Mouse (Mus musculus) hindbrain, embryonic 14.5 days (tissue): ENCODE measurements around the gene Fpgs. TPM values are rescaled to one million over a fixed set of nuclear protein-coding genes. Genes with fewer than 3 reads are reported as not detected.

Experiments
- ATAC-seq: fragments of 200-750 bp; cut with Nextera tagmentation; 2 replicates; pipeline ENCODE4 v1.8.0; 2017; ENCODE audit warnings: moderate number of reproducible peaks, mild to moderate bottlenecking, moderate TSS enrichment, moderate library complexity; ENCODE audit not compliant: low FRiP score
- DNase-seq: peaks from one replicate; pipeline ENCODE4 v3.0.0-alpha.2; 2015; ENCODE audit warnings: low spot score
- H3K27ac ChIP-seq: fragments of 300-500 bp; sonication (generic); 2 replicates; pipeline ENCODE4 v1.5.1; 2014; ENCODE audit warnings: mild to moderate bottlenecking, moderate library complexity
- H3K27me3 ChIP-seq: fragments of 300-500 bp; sonication (generic); 2 replicates; pipeline ENCODE4 v1.6.1; 2014; ENCODE audit warnings: mild to moderate bottlenecking, low read length, mixed read lengths; ENCODE audit not compliant: control insufficient read depth, insufficient read depth
- H3K36me3 ChIP-seq: fragments of 300-500 bp; sonication (generic); replicated peaks from 2 replicates; pipeline ENCODE4 v1.6.1; 2014; ENCODE audit not compliant: control insufficient read depth, insufficient read depth
- H3K4me1 ChIP-seq: fragments of 300-500 bp; sonication (generic); replicated peaks from 2 replicates; pipeline ENCODE4 v1.6.1; 2014; ENCODE audit warnings: antibody characterized with exemption, low read length, mixed read lengths; ENCODE audit not compliant: control insufficient read depth, insufficient read depth
- H3K4me2 ChIP-seq: fragments of 300-500 bp; sonication (generic); replicated peaks from 2 replicates; pipeline ENCODE4 v1.6.1; 2014; ENCODE audit warnings: mild to moderate bottlenecking, moderate library complexity
- H3K4me3 ChIP-seq: fragments of 300-500 bp; sonication (generic); replicated peaks from 2 replicates; pipeline ENCODE4 v1.5.1; 2014; ENCODE audit warnings: mild to moderate bottlenecking, low read length
- H3K9ac ChIP-seq: fragments of 300-500 bp; sonication (generic); 2 replicates; pipeline ENCODE4 v1.6.1; 2014
- H3K9me3 ChIP-seq: fragments of 300-500 bp; sonication (generic); 2 replicates; pipeline ENCODE4 v1.6.1; 2016; ENCODE audit warnings: low read length; ENCODE audit not compliant: control insufficient read depth
- WGBS: fragments of 180-500 bp; shearing (Covaris S2); extraction: QIAGEN DNeasy Blood & Tissue Kit; methylation state at CpG from one replicate; pipeline ENCODE4 v1.1.7; 2014; 5-methylcytosine and 5-hydroxymethylcytosine counted together
- polyA plus RNA-seq: library from polyadenylated mRNA; unstranded; fragments of >200 nt; fragmentation: Nextera tagmentation; extraction: Ambion mirVana; gene quantifications from 2 replicates; pipeline ENCODE4 v1.2.1, GENCODE M21; 2014

The Fpgs gene
- polyA plus RNA-seq, 1 experiment from 2014 or later = 14.8 TPM

DNA sequence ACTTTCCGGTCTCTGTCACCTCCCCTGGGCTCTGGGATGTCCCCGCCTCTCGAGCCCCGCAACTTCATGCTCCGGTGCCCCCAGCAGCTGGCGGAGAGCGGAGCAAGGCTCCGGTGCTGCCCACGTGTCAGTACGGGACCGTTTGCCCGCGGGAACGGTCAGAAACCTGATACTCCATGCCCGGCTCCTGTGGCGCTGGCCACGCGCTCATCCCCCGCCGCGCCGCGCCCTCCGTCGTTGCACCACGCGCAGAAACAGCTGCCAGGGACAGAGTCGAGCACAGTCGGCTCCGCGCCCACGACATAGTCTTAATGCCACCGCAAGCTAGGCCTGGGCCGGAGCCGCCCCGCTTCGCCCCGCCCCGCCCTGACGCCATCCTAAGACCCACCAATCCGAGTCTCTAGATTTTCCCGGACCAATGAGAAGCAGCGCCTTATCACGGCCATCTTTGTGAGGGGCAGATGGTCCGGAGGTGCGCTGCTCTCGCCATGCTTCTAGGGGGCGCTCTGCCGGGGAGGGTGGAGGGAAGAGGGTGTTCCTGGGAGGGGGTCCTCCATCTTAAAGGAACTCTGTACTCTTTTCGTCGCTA, 10.0 kb downstream of the Fpgs start:
- H3K9ac ChIP-seq = peak overlapping the region; percentile 80
- H3K36me3 ChIP-seq = no peaks in the 10 kb centered on the region
- peak overlapping the region; percentile 84 for H3K27ac ChIP-seq
- under 1% methylated on average over 51 of the region's 51 CpGs for WGBS
- peak; percentile 94 for DNase-seq
- H3K4me2 ChIP-seq = peak overlapping the region; percentile 70
- peak overlapping the region; percentile 64 for H3K4me3 ChIP-seq
- H3K27me3 ChIP-seq = no peaks in the 10 kb centered on the region
- ATAC-seq = peak; percentile 99
- H3K9me3 ChIP-seq = no peaks in the 10 kb centered on the region
- 0 out of 2 replicates have a peak, but pooled peaks cover 9% of the 10 kb centered on the region for H3K4me1 ChIP-seq

DNA sequence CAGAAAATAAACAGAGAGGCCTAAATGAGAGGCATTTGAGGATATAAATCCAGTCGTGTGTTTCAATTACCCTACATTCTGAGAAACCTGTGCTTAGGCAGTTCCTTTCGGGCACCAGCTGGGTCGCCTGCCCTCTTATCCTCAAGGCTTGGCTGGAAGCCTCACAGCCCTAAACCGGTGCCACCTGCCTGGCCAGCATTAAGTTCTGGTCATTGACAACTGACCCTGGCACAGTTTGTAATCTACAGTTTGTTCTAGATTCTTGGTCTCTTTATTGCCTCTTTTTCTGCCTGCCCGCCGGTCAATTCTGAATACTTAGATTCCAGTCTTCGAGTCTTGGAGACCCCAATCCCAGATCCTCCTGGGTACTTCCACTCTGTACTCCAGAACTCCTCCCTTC, 10.7 kb downstream of the Fpgs start:
- Histone ChIP-seq H3K4me2 (peak overlapping the region; percentile 70), H3K9me3 (no peaks in the 10 kb centered on the region), H3K27ac (no peak overlapping the region), H3K4me3 (peak overlapping the region; percentile 64), H3K9ac (peak overlapping the region; percentile 80), H3K4me1 (0 out of 2 replicates have a peak, but pooled peaks cover 9% of the 10 kb centered on the region), H3K27me3 (no peaks in the 10 kb centered on the region), H3K36me3 (no peaks in the 10 kb centered on the region)
- DNase-seq (no peak), ATAC-seq (no peak)
- 24% methylated on average over 7 of the region's 7 CpGs for WGBS

- Histone ChIP-seq H3K4me3 (no peak overlapping the region), H3K36me3 (peaks cover 5% of the 10 kb centered on the region), H3K9ac (no peak overlapping the region), H3K4me1 (0 out of 2 replicates have a peak, but pooled peaks cover 9% of the 10 kb centered on the region), H3K9me3 (no peaks in the 10 kb centered on the region), H3K27ac (no peak overlapping the region), H3K27me3 (no peaks in the 10 kb centered on the region), H3K4me2 (no peak overlapping the region)
- ATAC-seq (no peak), DNase-seq (no peak)
- WGBS = 93% methylated on average over 14 of the region's 14 CpGs
These were observed 11.4 kb downstream of the Fpgs start for GRCm38 (mm10) chr2:32692496-32692895.

- Histone ChIP-seq H3K4me2 (no peak overlapping the region), H3K9me3 (no peaks in the 10 kb centered on the region), H3K4me3 (no peak overlapping the region), H3K4me1 (0 out of 2 replicates have a peak, but pooled peaks cover 9% of the 10 kb centered on the region), H3K27ac (no peak overlapping the region), H3K36me3 (peaks cover 20% of the 10 kb centered on the region), H3K27me3 (no peaks in the 10 kb centered on the region), H3K9ac (no peak overlapping the region)
- DNase-seq (no peak), ATAC-seq (no peak)
- WGBS = 90% methylated on average over 11 of the region's 11 CpGs
These were observed 12.9 kb downstream of the Fpgs start for GRCm38 (mm10) chr2:32691041-32691440.

DNA sequence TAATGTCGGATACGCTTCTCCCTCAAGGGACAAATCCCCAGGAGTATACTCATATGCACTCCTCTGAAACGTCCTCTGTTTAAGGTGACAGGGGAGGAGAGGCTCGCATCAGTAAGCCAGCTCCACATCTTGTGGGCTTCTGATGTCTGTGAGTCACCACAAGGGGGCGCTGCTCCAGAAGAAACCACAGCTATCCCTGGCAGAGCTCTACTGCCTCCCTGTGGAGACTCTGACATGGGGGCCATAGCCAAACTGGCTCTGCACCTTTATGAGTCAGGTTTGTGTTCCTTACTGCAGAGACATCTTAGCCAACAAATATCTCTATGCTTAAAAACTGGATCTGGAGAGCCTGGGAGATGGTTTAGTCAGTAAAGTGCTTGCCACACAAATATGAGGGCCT, 14.5 kb downstream of the Fpgs start:
- H3K36me3 ChIP-seq = peaks cover 35% of the 10 kb centered on the region
- DNase-seq (peak; percentile 85), ATAC-seq (no peak)
- H3K4me1 ChIP-seq = 0 out of 2 replicates have a peak, but pooled peaks cover 9% of the 10 kb centered on the region
- H3K9me3 ChIP-seq = no peaks in the 10 kb centered on the region
- WGBS = 26% methylated on average over 5 of the region's 5 CpGs
- no peaks in the 10 kb centered on the region for H3K27me3 ChIP-seq
- no peak overlapping the region for H3K4me3 ChIP-seq
- no peak overlapping the region for H3K9ac ChIP-seq
- H3K4me2 ChIP-seq = no peak overlapping the region
- H3K27ac ChIP-seq = no peak overlapping the region

DNA sequence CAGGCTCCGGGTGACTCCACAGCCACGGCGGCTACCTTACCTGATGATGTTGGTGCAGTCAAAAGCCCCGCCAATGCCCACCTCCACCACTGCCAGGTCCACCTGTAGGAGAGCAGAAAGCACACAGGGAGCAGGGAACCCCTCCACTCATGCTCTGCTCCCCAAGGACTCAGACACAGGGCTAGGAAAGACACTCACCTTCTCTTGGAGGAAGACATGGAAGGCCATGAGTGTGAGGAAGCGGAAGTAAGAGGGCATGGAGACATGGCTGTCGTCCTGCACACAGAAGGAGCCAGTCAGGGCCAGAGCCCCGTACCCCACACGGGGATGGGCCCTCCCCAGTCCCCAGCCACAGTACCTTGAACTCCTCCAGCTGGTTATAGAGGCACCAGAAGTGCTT, 16.4 kb downstream of the Fpgs start:
- Histone ChIP-seq H3K36me3 (peaks cover 54% of the 10 kb centered on the region), H3K9ac (no peak overlapping the region), H3K27ac (no peak overlapping the region), H3K4me3 (no peak overlapping the region), H3K27me3 (no peaks in the 10 kb centered on the region), H3K9me3 (no peaks in the 10 kb centered on the region), H3K4me1 (0 out of 2 replicates have a peak, but pooled peaks cover under 1% of the 10 kb centered on the region), H3K4me2 (no peak overlapping the region)
- DNase-seq (no peak), ATAC-seq (no peak)
- 93% methylated on average over 8 of the region's 8 CpGs for WGBS

DNA sequence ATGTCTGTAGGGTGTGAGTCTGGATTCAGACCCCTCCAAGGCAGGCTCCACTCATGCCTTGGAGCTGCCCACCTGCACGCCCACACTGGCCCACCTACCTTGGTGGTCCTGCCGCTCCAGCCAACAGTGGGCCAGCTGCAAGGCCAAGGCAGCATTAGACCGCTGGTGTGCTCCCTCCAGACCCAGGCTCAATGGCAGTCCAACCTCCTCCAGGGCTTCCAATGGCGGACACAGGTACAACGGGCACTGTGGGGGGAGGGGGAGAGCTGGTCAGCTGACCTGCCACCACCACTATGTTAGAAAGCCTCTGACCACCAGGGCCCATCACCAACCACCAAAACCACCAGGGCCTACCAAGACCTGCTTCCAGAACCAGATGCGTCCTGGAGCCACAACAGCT, 17.3 kb downstream of the Fpgs start:
- H3K9me3 ChIP-seq = no peaks in the 10 kb centered on the region
- H3K27ac ChIP-seq = no peak overlapping the region
- H3K27me3 ChIP-seq = no peaks in the 10 kb centered on the region
- no peaks in the 10 kb centered on the region for H3K4me1 ChIP-seq
- no peak for ATAC-seq
- no peak overlapping the region for H3K9ac ChIP-seq
- no peak for DNase-seq
- no peak overlapping the region for H3K4me3 ChIP-seq
- peaks cover 62% of the 10 kb centered on the region for H3K36me3 ChIP-seq
- 95% methylated on average over 6 of the region's 6 CpGs for WGBS
- no peak overlapping the region for H3K4me2 ChIP-seq

- no peak overlapping the region for H3K9ac ChIP-seq
- DNase-seq (no peak), ATAC-seq (no peak)
- H3K4me1 ChIP-seq = no peaks in the 10 kb centered on the region
- 99% methylated on average over 3 of the region's 3 CpGs for WGBS
- H3K36me3 ChIP-seq = peaks cover 62% of the 10 kb centered on the region
- no peak overlapping the region for H3K4me2 ChIP-seq
- no peak overlapping the region for H3K4me3 ChIP-seq
- H3K27ac ChIP-seq = no peak overlapping the region
- no peaks in the 10 kb centered on the region for H3K9me3 ChIP-seq
- no peaks in the 10 kb centered on the region for H3K27me3 ChIP-seq
These were observed 18.1 kb downstream of the Fpgs start for GRCm38 (mm10) chr2:32685807-32686206.

DNA sequence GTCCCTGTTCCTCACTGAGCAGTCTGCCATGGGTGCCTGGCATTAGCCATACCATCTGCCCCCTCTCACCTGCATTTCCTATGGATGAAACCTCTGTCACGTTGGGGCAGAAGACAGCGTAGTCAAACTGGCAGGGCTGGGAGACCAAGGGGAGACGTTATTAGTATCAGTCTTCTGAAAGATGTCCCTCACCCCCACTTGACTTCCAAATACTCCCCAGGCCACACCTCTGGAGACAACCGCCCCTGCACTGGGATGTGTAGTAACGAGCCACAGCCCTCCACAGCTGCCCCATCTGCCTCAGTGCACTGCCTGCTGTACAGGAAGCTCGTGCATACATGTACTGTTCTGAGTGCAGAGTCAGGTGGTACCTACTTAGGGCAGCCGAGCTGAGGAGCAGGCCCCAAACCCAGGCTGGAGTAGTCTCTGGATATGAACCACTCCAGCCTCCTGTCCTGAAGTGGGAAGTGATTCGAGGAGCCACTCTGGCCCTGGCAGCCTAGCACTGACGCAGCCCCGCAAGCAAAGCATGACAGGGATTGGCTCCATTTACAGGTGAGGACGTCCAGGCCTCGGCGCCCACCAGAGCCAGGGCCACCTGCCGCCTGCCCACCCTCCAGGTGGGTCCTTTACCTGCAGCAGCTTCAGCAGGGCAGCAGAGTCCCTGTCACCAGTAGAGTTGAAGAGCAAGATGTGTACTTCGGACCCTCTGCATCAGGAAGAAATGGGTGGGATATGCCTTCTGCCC, 19.1 kb downstream of the Fpgs start:
- H3K27me3 ChIP-seq = no peaks in the 10 kb centered on the region
- H3K36me3 ChIP-seq = peaks cover 62% of the 10 kb centered on the region
- ATAC-seq (no peak), DNase-seq (no peak)
- WGBS = 92% methylated on average over 15 of the region's 15 CpGs
- no peak overlapping the region for H3K9ac ChIP-seq
- no peak overlapping the region for H3K4me3 ChIP-seq
- no peak overlapping the region for H3K27ac ChIP-seq
- H3K4me1 ChIP-seq = no peaks in the 10 kb centered on the region
- H3K9me3 ChIP-seq = no peaks in the 10 kb centered on the region
- no peak overlapping the region for H3K4me2 ChIP-seq
